Mouse (Mus musculus) neural tube, embryonic 14.5 days (tissue): Measurements from ENCODE around the gene Slc6a20b. TPM values are rescaled to one million over a fixed set of nuclear protein-coding genes. Genes with fewer than 3 reads are reported as not detected.

Source experiments
- ATAC-seq: fragments of 200-750 bp; cut with Nextera tagmentation; 2 replicates; pipeline ENCODE4 v1.8.0; 2017; ENCODE audit warnings: low read depth, mild to moderate bottlenecking, moderate TSS enrichment, moderate library complexity
- H3K27ac ChIP-seq: fragments of 300-500 bp; sonication (generic); 2 replicates; pipeline ENCODE4 v1.5.1; 2014; ENCODE audit warnings: low read depth, mild to moderate bottlenecking, control low read depth, low read length, moderate library complexity, mixed read lengths
- H3K27me3 ChIP-seq: fragments of 300-500 bp; sonication (generic); 2 replicates; pipeline ENCODE4 v1.6.1; 2014; ENCODE audit warnings: low read length; ENCODE audit not compliant: control insufficient read depth, insufficient read depth
- H3K36me3 ChIP-seq: fragments of 300-500 bp; sonication (generic); 2 replicates; pipeline ENCODE4 v1.6.1; 2014; ENCODE audit warnings: low read length, mixed read lengths; ENCODE audit not compliant: control insufficient read depth, insufficient read depth
- H3K4me1 ChIP-seq: fragments of 300-500 bp; sonication (generic); 2 replicates; pipeline ENCODE4 v1.6.1; 2014; ENCODE audit warnings: low read length; ENCODE audit not compliant: control insufficient read depth, insufficient read depth
- H3K4me2 ChIP-seq: fragments of 300-500 bp; sonication (generic); 2 replicates; pipeline ENCODE4 v1.6.1; 2014; ENCODE audit warnings: mild to moderate bottlenecking, low read depth, low read length, control low read depth
- H3K4me3 ChIP-seq: fragments of 300-500 bp; sonication (generic); 2 replicates; pipeline ENCODE4 v1.5.1; 2014; ENCODE audit warnings: low read depth, low read length, control low read depth, mixed read lengths
- H3K9ac ChIP-seq: fragments of 300-500 bp; sonication (generic); replicated peaks from 2 replicates; pipeline ENCODE4 v1.6.1; 2014; ENCODE audit warnings: low read depth, mild to moderate bottlenecking, control low read depth, low read length, mixed read lengths
- H3K9me3 ChIP-seq: fragments of 300-500 bp; sonication (generic); 2 replicates; pipeline ENCODE4 v1.6.1; 2016; ENCODE audit warnings: low read length; ENCODE audit not compliant: control insufficient read depth
- WGBS: fragments of 180-500 bp; shearing (Covaris S2); extraction: QIAGEN DNeasy Blood & Tissue Kit; methylation state at CpG from one replicate; pipeline ENCODE4 v1.1.7; 2014; 5-methylcytosine and 5-hydroxymethylcytosine counted together
- polyA plus RNA-seq: library from polyadenylated mRNA; unstranded; fragments of >200 nt; fragmentation: Nextera tagmentation; extraction: Ambion mirVana; gene quantifications from 2 replicates; pipeline ENCODE4 v1.2.1, GENCODE M21; 2014

Slc6a20b gene
- polyA plus RNA-seq, 1 experiment from 2014 or later, result 0.52 TPM

- Histone ChIP-seq H3K27me3 (no peaks in the 10 kb centered on the region), H3K9ac (no peak overlapping the region), H3K4me1 (no peaks in the 10 kb centered on the region), H3K27ac (no peak overlapping the region), H3K9me3 (no peaks in the 10 kb centered on the region), H3K4me2 (no peak overlapping the region), H3K4me3 (no peak overlapping the region), H3K36me3 (no peaks in the 10 kb centered on the region)
- no peak for ATAC-seq
- 73% methylated on average over 5 of the region's 5 CpGs for WGBS
Observed at GRCm38 (mm10) chr9:123620311-123621098, 11.9 kb downstream of the Slc6a20b start.

GRCm38 (mm10) chr9:123601529-123601928 lies 30.8 kb downstream of the Slc6a20b start:
- H3K27me3 ChIP-seq, result no peaks in the 10 kb centered on the region
- WGBS, result 76% methylated on average over 1 of the region's 1 CpGs
- ATAC-seq, result no peak
- H3K27ac ChIP-seq, result no peak overlapping the region
- H3K4me2 ChIP-seq, result no peak overlapping the region
- H3K4me1 ChIP-seq, result no peaks in the 10 kb centered on the region
- no peaks in the 10 kb centered on the region for H3K36me3 ChIP-seq
- no peak overlapping the region for H3K9ac ChIP-seq
- H3K9me3 ChIP-seq, result no peaks in the 10 kb centered on the region
- no peak overlapping the region for H3K4me3 ChIP-seq

- Histone ChIP-seq H3K4me2 (no peak overlapping the region), H3K27me3 (no peaks in the 10 kb centered on the region), H3K9ac (no peak overlapping the region), H3K27ac (no peak overlapping the region), H3K36me3 (peaks cover 7% of the 10 kb centered on the region; the same call in 1 of the 2 replicates), H3K4me1 (no peaks in the 10 kb centered on the region), H3K4me3 (no peak overlapping the region), H3K9me3 (no peaks in the 10 kb centered on the region)
- no peak for ATAC-seq
- WGBS, result 95% methylated on average over 2 of the region's 2 CpGs
Observed at GRCm38 (mm10) chr9:123597376-123597775, 35.0 kb downstream of the Slc6a20b start.

- no peak overlapping the region for H3K9ac ChIP-seq
- ATAC-seq, result no peak
- H3K27me3 ChIP-seq, result no peaks in the 10 kb centered on the region
- peaks cover 7% of the 10 kb centered on the region; the same call in 1 of the 2 replicates for H3K36me3 ChIP-seq
- no peaks in the 10 kb centered on the region for H3K9me3 ChIP-seq
- no peak overlapping the region for H3K27ac ChIP-seq
- H3K4me1 ChIP-seq, result no peaks in the 10 kb centered on the region
- no peak overlapping the region for H3K4me2 ChIP-seq
- WGBS, result 95% methylated on average over 2 of the region's 2 CpGs
- H3K4me3 ChIP-seq, result no peak overlapping the region
Observed at GRCm38 (mm10) chr9:123596910-123597309, 35.5 kb downstream of the Slc6a20b start.

- Histone ChIP-seq H3K9me3 (no peaks in the 10 kb centered on the region), H3K36me3 (peaks cover 10% of the 10 kb centered on the region; the same call in 1 of the 2 replicates), H3K4me2 (no peak overlapping the region), H3K27ac (no peak overlapping the region), H3K9ac (no peak overlapping the region), H3K4me1 (no peaks in the 10 kb centered on the region), H3K27me3 (no peaks in the 10 kb centered on the region), H3K4me3 (no peak overlapping the region)
- WGBS, result 95% methylated on average over 4 of the region's 4 CpGs
- no peak for ATAC-seq
Observed at GRCm38 (mm10) chr9:123595194-123595593, 37.2 kb downstream of the Slc6a20b start.

GRCm38 (mm10) chr9:123589240-123589910 lies 43.0 kb downstream of the Slc6a20b start:
- H3K27me3 ChIP-seq, result no peaks in the 10 kb centered on the region
- H3K9ac ChIP-seq, result no peak overlapping the region
- no peak overlapping the region for H3K27ac ChIP-seq
- H3K4me1 ChIP-seq, result no peaks in the 10 kb centered on the region
- peaks cover 26% of the 10 kb centered on the region; the same call in 1 of the 2 replicates for H3K36me3 ChIP-seq
- H3K4me2 ChIP-seq, result no peak overlapping the region
- no peaks in the 10 kb centered on the region for H3K9me3 ChIP-seq
- no peak overlapping the region for H3K4me3 ChIP-seq
- WGBS, result 83% methylated on average over 7 of the region's 7 CpGs
- no peak for ATAC-seq

GRCm38 (mm10) chr9:123577360-123578192 lies 54.8 kb downstream of the Slc6a20b start:
- WGBS, result 79% methylated on average over 10 of the region's 10 CpGs
- H3K4me3 ChIP-seq, result no peak overlapping the region
- H3K27me3 ChIP-seq, result no peaks in the 10 kb centered on the region
- H3K36me3 ChIP-seq, result peaks cover 27% of the 10 kb centered on the region
- H3K9me3 ChIP-seq, result no peaks in the 10 kb centered on the region
- H3K27ac ChIP-seq, result no peak overlapping the region; the same call in 1 of the 2 replicates
- no peak overlapping the region for H3K9ac ChIP-seq
- H3K4me1 ChIP-seq, result no peaks in the 10 kb centered on the region
- ATAC-seq, result no peak
- no peak overlapping the region for H3K4me2 ChIP-seq

GRCm38 (mm10) chr9:123554599-123554998 lies 77.8 kb downstream of the Slc6a20b start:
- Histone ChIP-seq H3K4me3 (no peak overlapping the region), H3K27me3 (no peaks in the 10 kb centered on the region), H3K36me3 (peaks cover 36% of the 10 kb centered on the region; the same call in 1 of the 2 replicates), H3K4me2 (no peak overlapping the region), H3K9ac (no peak overlapping the region), H3K4me1 (no peaks in the 10 kb centered on the region), H3K27ac (no peak overlapping the region), H3K9me3 (no peaks in the 10 kb centered on the region)
- ATAC-seq, result no peak
- WGBS, result 13% methylated on average over 3 of the region's 3 CpGs
